Mouse (Mus musculus): ENCODE measurements around the gene Cog3. TPM values are rescaled to one million over a fixed set of nuclear protein-coding genes. Genes with fewer than 3 reads are reported as not detected.

Gene Cog3
- polyA plus RNA-seq, 1 experiment from 2014 or later = 15.8 TPM

DNA sequence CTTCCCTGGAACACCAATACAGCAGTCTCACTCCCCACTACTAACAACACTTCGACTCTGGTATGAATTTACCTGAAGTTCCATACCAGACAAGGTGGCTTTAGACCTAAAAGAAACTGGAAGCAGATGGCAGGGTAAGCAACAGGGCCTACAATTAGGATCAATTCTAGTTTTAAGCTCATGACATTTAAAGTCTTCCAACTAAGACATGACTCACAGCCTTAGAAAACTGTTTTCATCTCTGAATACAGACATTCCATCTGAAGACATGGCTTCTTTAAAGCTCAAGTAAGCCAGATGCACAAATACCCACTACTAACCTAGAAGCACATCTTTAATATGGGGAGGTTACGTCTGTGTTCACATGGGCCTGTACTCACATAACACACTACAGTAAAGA, 6.4 kb downstream of the Cog3 start:
- 93% methylated on average over 2 of the region's 2 CpGs for WGBS
- Histone ChIP-seq H3K4me3 (ENCODE audit: low read length) (no peak overlapping the region), H3K36me3 (ENCODE audit: control insufficient read depth, insufficient read depth, low read length) (peaks cover 6% of the 10 kb centered on the region), H3K4me2 (ENCODE audit: low read length) (no peak overlapping the region), H3K9ac (ENCODE audit: low read depth, low read length) (no peak overlapping the region), H3K27ac (ENCODE audit: low read depth, low read length) (no peak overlapping the region), H3K27me3 (replicated peaks; ENCODE audit: control insufficient read depth, insufficient read depth, low read length) (no peaks in the 10 kb centered on the region), H3K4me1 (ENCODE audit: control insufficient read depth, insufficient read depth, low read depth, low read length) (peaks cover 18% of the 10 kb centered on the region), H3K9me3 (ENCODE audit: control insufficient read depth, low read length) (no peaks in the 10 kb centered on the region)
- ATAC-seq = no peak

DNA sequence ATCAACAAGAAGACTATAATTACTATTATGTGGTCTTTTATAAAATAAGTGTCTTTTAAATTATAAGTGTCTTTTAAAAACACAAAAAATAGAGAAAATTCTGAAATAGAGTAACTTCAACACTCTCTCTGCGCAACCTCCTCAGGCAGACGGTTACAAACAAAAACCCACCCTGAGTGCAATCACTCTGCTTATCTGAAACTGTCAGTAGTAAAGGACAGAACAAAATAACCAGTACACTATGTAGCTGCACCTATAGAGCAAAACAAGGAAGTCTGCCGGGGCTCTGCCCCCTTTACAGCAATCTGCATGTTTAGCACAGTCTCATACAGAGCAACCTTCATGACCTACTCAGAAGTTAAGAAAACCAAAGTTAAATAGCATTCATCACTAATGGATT, 12.4 kb downstream of the Cog3 start:
- Histone ChIP-seq H3K9me3 (ENCODE audit: control insufficient read depth, low read length) (no peaks in the 10 kb centered on the region), H3K27me3 (replicated peaks; ENCODE audit: control insufficient read depth, insufficient read depth, low read length) (no peaks in the 10 kb centered on the region), H3K4me1 (ENCODE audit: control insufficient read depth, insufficient read depth, low read depth, low read length) (no peaks in the 10 kb centered on the region), H3K4me2 (ENCODE audit: low read length) (no peak overlapping the region), H3K9ac (ENCODE audit: low read depth, low read length) (no peak overlapping the region), H3K4me3 (ENCODE audit: low read length) (no peak overlapping the region), H3K36me3 (ENCODE audit: control insufficient read depth, insufficient read depth, low read length) (peaks cover 24% of the 10 kb centered on the region), H3K27ac (ENCODE audit: low read depth, low read length) (no peak overlapping the region)
- WGBS = 96% methylated on average over 3 of the region's 3 CpGs
- no peak for ATAC-seq

- peaks cover 34% of the 10 kb centered on the region for H3K36me3 ChIP-seq (ENCODE audit: control insufficient read depth, insufficient read depth, low read length)
- no peaks in the 10 kb centered on the region for H3K9me3 ChIP-seq (ENCODE audit: control insufficient read depth, low read length)
- 94% methylated on average over 3 of the region's 3 CpGs for WGBS
- no peak overlapping the region for H3K27ac ChIP-seq (ENCODE audit: low read depth, low read length)
- H3K27me3 ChIP-seq (replicated peaks; ENCODE audit: control insufficient read depth, insufficient read depth, low read length) = no peaks in the 10 kb centered on the region
- H3K4me2 ChIP-seq (ENCODE audit: low read length) = no peak overlapping the region
- H3K4me1 ChIP-seq (ENCODE audit: control insufficient read depth, insufficient read depth, low read depth, low read length) = no peaks in the 10 kb centered on the region
- H3K9ac ChIP-seq (ENCODE audit: low read depth, low read length) = no peak overlapping the region
- no peak overlapping the region for H3K4me3 ChIP-seq (ENCODE audit: low read length)
- ATAC-seq = no peak
Observed at GRCm38 (mm10) chr14:75735597-75735996, 18.7 kb downstream of the Cog3 start.

- Histone ChIP-seq H3K9me3 (ENCODE audit: control insufficient read depth, low read length) (no peaks in the 10 kb centered on the region), H3K4me2 (ENCODE audit: low read length) (no peak overlapping the region), H3K27ac (ENCODE audit: low read depth, low read length) (no peak overlapping the region), H3K4me1 (ENCODE audit: control insufficient read depth, insufficient read depth, low read depth, low read length) (no peaks in the 10 kb centered on the region), H3K4me3 (ENCODE audit: low read length) (no peak overlapping the region), H3K27me3 (replicated peaks; ENCODE audit: control insufficient read depth, insufficient read depth, low read length) (no peaks in the 10 kb centered on the region), H3K9ac (ENCODE audit: low read depth, low read length) (no peak overlapping the region), H3K36me3 (ENCODE audit: control insufficient read depth, insufficient read depth, low read length) (peaks cover 38% of the 10 kb centered on the region)
- no peak for ATAC-seq
- WGBS = 91% methylated on average over 7 of the region's 7 CpGs
Observed at GRCm38 (mm10) chr14:75732631-75733030, 21.7 kb downstream of the Cog3 start.

GRCm38 (mm10) chr14:75731361-75731760, 23.0 kb downstream of the Cog3 start:
- no peak for ATAC-seq
- peaks cover 35% of the 10 kb centered on the region for H3K36me3 ChIP-seq (ENCODE audit: control insufficient read depth, insufficient read depth, low read length)
- H3K27ac ChIP-seq (ENCODE audit: low read depth, low read length) = no peak overlapping the region
- H3K9ac ChIP-seq (ENCODE audit: low read depth, low read length) = no peak overlapping the region
- no peaks in the 10 kb centered on the region for H3K4me1 ChIP-seq (ENCODE audit: control insufficient read depth, insufficient read depth, low read depth, low read length)
- no peaks in the 10 kb centered on the region for H3K9me3 ChIP-seq (ENCODE audit: control insufficient read depth, low read length)
- H3K27me3 ChIP-seq (replicated peaks; ENCODE audit: control insufficient read depth, insufficient read depth, low read length) = no peaks in the 10 kb centered on the region
- WGBS = 82% methylated on average over 2 of the region's 2 CpGs
- H3K4me3 ChIP-seq (ENCODE audit: low read length) = no peak overlapping the region
- no peak overlapping the region for H3K4me2 ChIP-seq (ENCODE audit: low read length)

DNA sequence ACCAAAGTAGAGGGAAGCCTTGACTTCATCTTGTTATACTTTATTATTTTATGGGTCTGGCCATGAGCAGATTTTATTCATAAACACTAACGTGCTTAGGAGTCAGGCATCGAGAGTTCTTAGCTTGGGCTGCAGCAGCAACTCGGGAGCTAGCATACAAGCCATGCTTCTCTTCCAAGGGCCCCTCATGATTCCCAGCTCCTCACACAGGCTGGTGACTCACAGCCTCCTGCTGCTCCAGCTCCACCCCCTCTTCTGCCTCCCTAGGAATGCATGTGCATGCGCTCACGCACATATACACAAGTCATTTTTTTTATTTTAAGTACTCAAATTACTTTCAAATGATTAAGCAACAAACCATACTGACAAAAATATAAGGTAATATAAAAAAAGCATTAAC, 26.2 kb downstream of the Cog3 start:
- peaks cover 26% of the 10 kb centered on the region for H3K36me3 ChIP-seq (ENCODE audit: control insufficient read depth, insufficient read depth, low read length)
- H3K4me3 ChIP-seq (ENCODE audit: low read length) = no peak overlapping the region
- H3K27ac ChIP-seq (ENCODE audit: low read depth, low read length) = no peak overlapping the region
- no peaks in the 10 kb centered on the region for H3K4me1 ChIP-seq (ENCODE audit: control insufficient read depth, insufficient read depth, low read depth, low read length)
- H3K9me3 ChIP-seq (ENCODE audit: control insufficient read depth, low read length) = no peaks in the 10 kb centered on the region
- H3K27me3 ChIP-seq (replicated peaks; ENCODE audit: control insufficient read depth, insufficient read depth, low read length) = no peaks in the 10 kb centered on the region
- ATAC-seq = no peak
- 91% methylated on average over 5 of the region's 5 CpGs for WGBS
- H3K4me2 ChIP-seq (ENCODE audit: low read length) = no peak overlapping the region
- no peak overlapping the region for H3K9ac ChIP-seq (ENCODE audit: low read depth, low read length)

DNA sequence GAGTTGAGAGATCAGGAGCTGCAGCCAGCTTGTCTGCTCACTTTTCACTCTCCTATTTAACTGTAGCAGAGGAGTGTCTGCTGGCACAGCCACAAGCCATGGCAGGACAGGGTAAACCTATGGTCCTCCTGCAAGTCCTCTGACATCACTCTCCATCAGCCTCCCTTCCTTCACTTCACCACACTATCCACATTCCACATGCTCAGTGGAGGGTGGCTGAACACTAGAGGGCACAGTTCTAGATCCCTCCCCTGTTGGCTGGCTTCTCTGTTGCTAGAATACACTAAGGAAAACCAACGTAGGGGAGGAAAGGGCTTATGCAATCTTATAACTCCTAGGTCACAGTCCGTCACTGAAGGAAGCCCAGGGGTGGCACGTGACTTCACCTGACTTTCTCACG, 27.3 kb downstream of the Cog3 start:
- no peak for ATAC-seq

DNA sequence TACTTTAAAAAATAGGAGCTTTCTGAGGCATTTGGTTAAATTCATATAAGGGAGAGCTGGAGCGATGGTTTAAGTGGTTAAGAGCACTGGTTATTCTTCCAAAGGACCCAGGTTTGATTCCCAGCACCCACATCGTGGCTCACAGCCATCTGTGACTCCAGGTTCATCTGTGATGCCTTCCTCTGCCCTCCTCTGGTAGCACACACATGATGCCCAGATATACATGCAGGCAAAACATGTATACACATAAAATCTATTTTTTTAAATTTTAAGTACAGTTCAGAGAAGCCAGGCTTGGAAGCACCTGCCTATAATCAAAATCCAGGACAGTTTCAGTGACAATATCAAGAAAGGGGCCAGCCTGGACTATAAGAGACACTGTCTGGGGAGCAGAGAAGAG, 31.5 kb downstream of the Cog3 start:
- Histone ChIP-seq H3K4me2 (ENCODE audit: low read length) (no peak overlapping the region), H3K27ac (ENCODE audit: low read depth, low read length) (no peak overlapping the region), H3K27me3 (replicated peaks; ENCODE audit: control insufficient read depth, insufficient read depth, low read length) (no peaks in the 10 kb centered on the region), H3K36me3 (ENCODE audit: control insufficient read depth, insufficient read depth, low read length) (peaks cover 27% of the 10 kb centered on the region), H3K4me3 (ENCODE audit: low read length) (no peak overlapping the region), H3K9me3 (ENCODE audit: control insufficient read depth, low read length) (no peaks in the 10 kb centered on the region), H3K9ac (ENCODE audit: low read depth, low read length) (no peak overlapping the region), H3K4me1 (ENCODE audit: control insufficient read depth, insufficient read depth, low read depth, low read length) (no peaks in the 10 kb centered on the region)
- ATAC-seq = no peak
- WGBS = 95% methylated on average over 2 of the region's 2 CpGs

More for the DNA sequence above, 27.3 kb downstream of the Cog3 start:
- Histone ChIP-seq H3K27ac (ENCODE audit: low read depth, low read length) (no peak overlapping the region), H3K36me3 (ENCODE audit: control insufficient read depth, insufficient read depth, low read length) (peaks cover 19% of the 10 kb centered on the region), H3K4me1 (ENCODE audit: control insufficient read depth, insufficient read depth, low read depth, low read length) (no peaks in the 10 kb centered on the region), H3K27me3 (replicated peaks; ENCODE audit: control insufficient read depth, insufficient read depth, low read length) (no peaks in the 10 kb centered on the region), H3K4me3 (ENCODE audit: low read length) (no peak overlapping the region), H3K9me3 (ENCODE audit: control insufficient read depth, low read length) (no peaks in the 10 kb centered on the region), H3K9ac (ENCODE audit: low read depth, low read length) (no peak overlapping the region), H3K4me2 (ENCODE audit: low read length) (no peak overlapping the region)
- WGBS = 73% methylated on average over 4 of the region's 4 CpGs

DNA sequence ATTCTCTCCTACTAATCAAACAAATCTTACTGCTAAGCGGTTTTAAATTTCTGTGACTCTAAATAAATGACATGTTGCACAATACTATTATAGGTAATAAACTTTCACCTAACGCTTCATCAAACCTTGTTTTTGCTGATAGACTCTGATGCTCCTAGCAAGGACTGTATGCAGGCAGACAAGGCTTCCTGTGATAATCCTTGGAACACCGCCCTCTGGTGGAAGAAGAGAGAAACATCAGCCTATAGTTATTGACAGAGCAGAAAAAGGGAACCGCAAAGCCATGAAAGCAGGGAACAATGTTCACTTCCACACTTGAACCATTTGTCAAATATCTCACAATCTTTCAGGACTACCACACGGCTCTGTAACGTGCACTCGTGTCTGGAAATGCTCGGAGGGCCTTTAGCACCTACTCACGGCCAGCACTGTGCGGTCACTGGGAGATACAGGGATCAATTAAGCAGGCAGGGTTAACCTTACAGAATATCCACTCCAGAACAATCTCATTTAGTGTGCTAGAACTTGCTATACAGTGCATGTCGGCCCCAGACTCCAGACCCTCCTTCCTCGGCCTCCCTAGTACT, 32.2 kb downstream of the Cog3 start:
- Histone ChIP-seq H3K27me3 (replicated peaks; ENCODE audit: control insufficient read depth, insufficient read depth, low read length) (no peaks in the 10 kb centered on the region), H3K27ac (ENCODE audit: low read depth, low read length) (no peak overlapping the region), H3K9ac (ENCODE audit: low read depth, low read length) (no peak overlapping the region), H3K4me1 (ENCODE audit: control insufficient read depth, insufficient read depth, low read depth, low read length) (no peaks in the 10 kb centered on the region), H3K36me3 (ENCODE audit: control insufficient read depth, insufficient read depth, low read length) (peaks cover 22% of the 10 kb centered on the region), H3K4me2 (ENCODE audit: low read length) (no peak overlapping the region), H3K4me3 (ENCODE audit: low read length) (no peak overlapping the region), H3K9me3 (ENCODE audit: control insufficient read depth, low read length) (no peaks in the 10 kb centered on the region)
- peak; percentile 82 for ATAC-seq
- WGBS = 57% methylated on average over 12 of the region's 12 CpGs

- no peak for ATAC-seq
- 94% methylated on average over 5 of the region's 5 CpGs for WGBS
- Histone ChIP-seq H3K27me3 (replicated peaks; ENCODE audit: control insufficient read depth, insufficient read depth, low read length) (no peaks in the 10 kb centered on the region), H3K4me1 (ENCODE audit: control insufficient read depth, insufficient read depth, low read depth, low read length) (no peaks in the 10 kb centered on the region), H3K4me3 (ENCODE audit: low read length) (no peak overlapping the region), H3K36me3 (ENCODE audit: control insufficient read depth, insufficient read depth, low read length) (peaks cover 33% of the 10 kb centered on the region), H3K9me3 (ENCODE audit: control insufficient read depth, low read length) (no peaks in the 10 kb centered on the region), H3K9ac (ENCODE audit: low read depth, low read length) (no peak overlapping the region), H3K27ac (ENCODE audit: low read depth, low read length) (no peak overlapping the region), H3K4me2 (ENCODE audit: low read length) (no peak overlapping the region)
Observed at GRCm38 (mm10) chr14:75720121-75720520, 34.2 kb downstream of the Cog3 start.

Measured in hindbrain, embryonic 16.5 days (tissue).